Comparison of ENCODE assay signal across 14 mouse cellular contexts in the genomic region with DNA sequence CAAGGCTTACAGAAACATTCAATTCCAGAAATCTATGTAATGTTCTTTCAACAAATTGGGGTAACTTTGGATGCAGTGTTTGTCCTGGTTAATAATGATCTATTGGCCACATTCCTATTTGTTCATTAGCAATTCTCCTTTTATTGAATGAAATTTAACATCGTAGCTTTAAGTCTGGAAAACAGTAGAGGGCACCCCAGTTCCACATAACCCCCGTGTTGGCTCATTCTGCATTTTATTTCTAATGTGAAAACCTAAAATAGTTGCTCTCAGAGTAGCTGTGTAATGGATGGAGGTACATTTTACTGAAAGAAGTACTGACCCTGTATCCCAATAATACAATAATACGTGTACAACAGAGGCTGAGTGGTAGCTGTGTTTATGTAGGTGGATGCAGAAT. TPM values are rescaled to one million over a fixed set of nuclear protein-coding genes. Genes with fewer than 3 reads are reported as not detected.
DNase-seq lines count a peak whose midpoint lies in the region; TF ChIP-seq lines count a peak whose summit lies in the region.
"Had no signal": no experiment of that assay in that cellular context is flagged by ENCODE, and none has a peak within 500 bp of the region (broad histone marks: within the 10 kb centered on the region; RNA-seq: fewer than 3 reads in every experiment).

No protein-coding gene starts in this region.

- TF ChIP-seq POLR2A in cerebellum, adult 2 months (IDR thresholded peaks at IDR 0.05; ENCODE audit: borderline replicate concordance, insufficient read depth, low read length): no peak
- TF ChIP-seq POLR2A in brain, embryonic 14.5 days (IDR thresholded peaks at IDR 0.05; ENCODE audit: borderline replicate concordance, extremely low read depth, insufficient read depth, insufficient read length, poor library complexity, severe bottlenecking): no peak

- WGBS in cerebellum, adult 2 months: 21% methylated on average over 3 of the region's 3 CpGs

- peaks cover 3% of the 10 kb centered on the region; the same call in 1 of the 2 replicates for H3K27me3 ChIP-seq in cerebellum, adult 2 months (ENCODE audit: control insufficient read depth, insufficient read depth, low read length)

- H3K27ac ChIP-seq in cerebellum, adult 2 months (ENCODE audit: insufficient read depth, low read length): no peak overlapping the region
- H3K27ac ChIP-seq: limb, embryonic 12.5 days; macrophage; stomach, embryonic 15.5 days had no signal

- DNase-seq in cerebellum, adult 2 months: peak; percentile 16 to 29
- DNase-seq in cerebellum, adult 9-11 months: no peak
- peak; percentile 53 to 84 for DNase-seq in layer of hippocampus, adult 18-20 months (ENCODE audit: low spot score in 2 of 2)
- no peak for DNase-seq in layer of hippocampus, adult 9-10 months (ENCODE audit: low spot score)
- peak; percentile 85 for DNase-seq in brain, embryonic 14.5 days (ENCODE audit: low read depth)
- peak; percentile 35 to 63 for DNase-seq in left cerebral cortex, postnatal 10 days (ENCODE audit: extremely low spot score in 1 of 2, low spot score in 2 of 2)
- DNase-seq in gastrocnemius, adult 18-20 months (ENCODE audit: low spot score): no peak
- no peak for DNase-seq in gastrocnemius, postnatal 25 days

- intact Hi-C loops in left cerebral cortex, postnatal 10 days (cut with DNase I): loop anchor here (5.0 to 10.0 kb wide), 4 partner anchors 302 to 1564 kb away; no protein-coding TSS in a partner anchor

- no peaks in the 10 kb centered on the region for H3K4me1 ChIP-seq in cerebellum, adult 2 months (ENCODE audit: control insufficient read depth, insufficient read depth, low read length)

- TF ChIP-seq CTCF in cerebellum, adult 2 months (IDR thresholded peaks at IDR 0.05; ENCODE audit: borderline replicate concordance, insufficient read depth, low read depth, low read length): peak; percentile 25; the same call in 1 of the 2 replicates
- TF ChIP-seq CTCF in brain, embryonic 14.5 days (IDR thresholded peaks at IDR 0.05; ENCODE audit: borderline replicate concordance, extremely low read depth, insufficient read depth, insufficient read length): peak; percentile 24; the same call in 1 of the 2 replicates

- H3K4me3 ChIP-seq in cerebellum, adult 2 months (replicated peaks; ENCODE audit: insufficient read depth, low read depth, low read length): no peak overlapping the region
- H3K4me3 ChIP-seq: limb, embryonic 12.5 days; stomach, embryonic 15.5 days had no signal

RNA-seq across cellular contexts. Expression of a gene that starts 3.1 kb away (rescaled TPM):
- 13.8 and 19.4 TPM in 2 replicates for polyA plus RNA-seq in cerebellum, adult 2 months (2012; rRNA removed)
- 100 to 1,000 TPM; 159 to 189 TPM for total RNA-seq in layer of hippocampus, adult 18-20 months (2021)
- 20.7 and 22.7 TPM in 2 replicates for polyA plus RNA-seq in brain, embryonic 14.5 days (2012; rRNA removed)
- 100 to 1,000 TPM; 113 to 114 TPM for total RNA-seq in left cerebral cortex, postnatal 10 days (2021)
- total RNA-seq in gastrocnemius, adult 18-20 months (2021): not detected
- not detected for total RNA-seq in gastrocnemius, postnatal 25 days (2021)
- total RNA-seq: gastrocnemius, adult 8-10 months; hematopoietic stem cell, adult 5-6 weeks; neutrophil, adult 5-6 weeks had no signal
- polyA plus RNA-seq: macrophage had no signal

Comparison
In these comparisons a context has a peak if more than half of its experiments do, and no peak if none do; other contexts are left out.
1. DNase-seq: peak in cerebellum, adult 2 months (2 of 2), layer of hippocampus, adult 18-20 months (2 of 2), brain, embryonic 14.5 days (single experiment) and left cerebral cortex, postnatal 10 days (2 of 2); none in cerebellum, adult 9-11 months (single experiment), layer of hippocampus, adult 9-10 months (single experiment), gastrocnemius, adult 18-20 months (single experiment) and gastrocnemius, postnatal 25 days (single experiment).
2. RNA of a gene that starts 3.1 kb away (total RNA-seq): 159 to 189 TPM in layer of hippocampus, adult 18-20 months and 113 to 114 TPM in left cerebral cortex, postnatal 10 days; not detected in gastrocnemius, adult 18-20 months and not detected in gastrocnemius, postnatal 25 days; every median in the first group is over 100 times any median in the second.